Mouse (Mus musculus) E14TG2a.4 (cell line): ENCODE measurements around the gene Rem1.

Experiments used
- CTCF ChIP-seq: conservative IDR thresholded peaks from 2 replicates; pipeline ENCODE4 v1.5.1; 2014; ENCODE audit warnings: low read length
- NANOG ChIP-seq: IDR thresholded peaks from 2 replicates; pipeline ENCODE4 v1.6.1; 2014; ENCODE audit warnings: borderline replicate concordance, low read length, mixed read lengths
- POU5F1 ChIP-seq: IDR thresholded peaks from 2 replicates; pipeline ENCODE4 v1.6.1; 2014; ENCODE audit warnings: low read length, borderline replicate concordance

DNA sequence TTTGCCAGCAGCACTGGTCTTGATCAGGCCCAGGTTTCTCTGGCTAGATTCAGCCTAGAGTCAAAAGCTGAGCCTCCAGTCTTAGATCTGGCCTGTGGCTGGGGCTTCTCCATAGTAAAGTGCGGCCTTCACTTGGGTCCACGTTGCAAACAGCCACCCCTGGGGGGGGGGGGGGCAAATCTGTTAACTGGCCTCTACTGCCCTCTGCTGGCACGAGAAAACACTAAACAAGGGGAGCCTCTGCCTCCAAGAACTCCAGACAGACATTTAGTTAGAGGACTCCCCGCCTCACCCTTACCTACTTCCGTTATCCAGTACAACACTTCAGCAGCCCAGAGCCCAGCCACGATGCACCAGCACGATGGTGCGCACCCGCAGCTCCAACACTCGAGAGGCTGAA is 30.6 kb downstream of the Rem1 start:
- peak; percentile 41 for TF ChIP-seq CTCF
- TF ChIP-seq POU5F1, result no peak
- no peak for TF ChIP-seq NANOG
